Mouse (Mus musculus) NIH3T3 (cell line): ENCODE results near the gene Klk15.
"Not testable (repeated sequence)": the region's sequence is repeated elsewhere in the genome, so short reads cannot be mapped to it uniquely, and the experiment has no call there.

Experiments
- DNase-seq: peaks from one replicate; pipeline ENCODE4 v3.0.0-alpha.2; 2012; ENCODE audit warnings: low read depth

Klk15 gene

DNA sequence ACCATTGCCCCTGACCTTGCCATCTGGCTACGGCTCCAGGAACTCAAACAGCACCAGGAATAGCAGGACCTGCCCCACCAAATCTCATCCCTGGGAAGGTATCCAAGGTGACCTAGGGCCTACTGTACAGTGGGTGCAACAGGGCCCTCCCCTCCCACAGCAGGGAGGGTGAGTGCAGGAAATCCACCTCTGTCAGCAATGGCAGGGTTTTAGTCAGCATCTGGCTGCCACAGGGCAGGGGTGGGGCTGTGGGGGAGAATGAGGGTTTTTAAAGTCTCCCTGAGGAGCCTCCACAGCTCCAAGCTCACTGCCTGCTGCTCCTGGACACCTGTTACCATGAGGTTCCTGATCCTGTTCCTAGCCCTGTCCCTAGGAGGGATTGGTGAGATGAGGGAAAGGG is 42.2 kb downstream of the Klk15 start, which contains the start of gene Klk1b9:
Gene Klk1b9, plus strand, starts transcription at position 301 of the 400 bp plus-strand sequence.
- not testable (repeated sequence) for DNase-seq

DNA sequence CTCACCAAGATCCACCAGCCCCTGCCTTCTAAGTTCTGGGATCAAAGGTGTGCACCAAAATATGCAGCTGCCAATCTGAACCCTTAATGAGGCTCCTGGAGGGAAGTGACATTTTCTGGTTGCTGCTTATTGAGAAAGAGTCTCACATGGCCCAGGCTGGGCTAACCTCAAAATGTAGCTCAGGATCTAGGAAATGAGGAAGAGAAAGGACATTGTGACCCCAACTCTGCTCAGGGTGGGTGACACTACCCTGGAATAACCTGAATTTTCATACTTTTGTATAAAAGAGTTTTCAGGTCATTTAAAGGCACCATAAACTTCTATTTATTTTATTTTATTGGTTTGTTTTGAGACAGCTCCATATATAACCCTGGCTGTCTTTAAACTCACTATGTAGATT is 52.1 kb downstream of the Klk15 start:
- no peak for DNase-seq
